Mouse (Mus musculus): Measurements from ENCODE around the gene Pepd.

GRCm38 (mm10) chr7:35041286-35042208, 129.4 kb downstream of the Pepd start:
- no peak for TF ChIP-seq POLR2A (IDR thresholded peaks at IDR 0.05; ENCODE audit: insufficient read depth, low read depth, low read length)
- TF ChIP-seq CTCF (IDR thresholded peaks at IDR 0.05), result no peak

All from heart, adult 2 months (tissue).